Mouse (Mus musculus) activated CD4-positive, CD25-positive, alpha-beta regulatory T cell, adult 4 months (primary cell): ENCODE results near the gene Utp15. TPM values are rescaled to one million over a fixed set of nuclear protein-coding genes. Genes with fewer than 3 reads are reported as not detected.
A peak's percentile ranks its signal among the peaks of the same experiment; 100 is the strongest.

Source experiments
- ATAC-seq: one replicate; pipeline ENCODE4 v1.8.0; 2017
- polyA plus RNA-seq, 2 experiments: library from polyadenylated mRNA; unstranded; fragments of 100-300 nt; shearing (Covaris generic); gene quantifications; one replicate each; pipeline ENCODE4 v1.2.1; 2017

Utp15 gene
- 10 to 100 TPM; 23.8 to 26.9 TPM for polyA plus RNA-seq

GRCm38 (mm10) chr13:98262636-98263457 lies at the start of gene Utp15, which contains the start of gene Ankra2:
Gene Utp15 (minus strand): TSS chr13:98263041.
Gene Ankra2 (plus strand): TSS chr13:98263074.
- peak; percentile 94 for ATAC-seq

DNA sequence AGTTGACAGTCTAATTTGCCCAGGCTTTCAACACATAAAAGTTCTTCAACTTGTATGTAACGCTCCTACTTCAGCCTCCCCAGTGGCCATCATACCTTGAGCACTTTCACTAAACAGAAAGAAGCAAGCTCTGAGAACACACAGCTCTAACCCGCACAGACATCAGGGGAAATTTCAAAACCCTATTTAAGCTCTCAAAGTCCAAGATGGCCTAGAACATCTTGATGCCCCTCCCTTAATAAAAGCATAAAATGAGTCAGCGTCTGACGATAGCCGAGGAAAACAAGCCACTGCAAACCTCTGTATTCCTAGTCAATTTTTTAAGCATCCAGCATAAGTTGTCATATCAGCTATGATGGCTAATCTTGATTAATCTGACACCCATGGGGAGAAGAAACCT lies 48.8 kb upstream of the Utp15 start:
- no peak for ATAC-seq

GRCm38 (mm10) chr13:98308724-98309123 lies 45.9 kb upstream of the Utp15 start:
- ATAC-seq: no peak

DNA sequence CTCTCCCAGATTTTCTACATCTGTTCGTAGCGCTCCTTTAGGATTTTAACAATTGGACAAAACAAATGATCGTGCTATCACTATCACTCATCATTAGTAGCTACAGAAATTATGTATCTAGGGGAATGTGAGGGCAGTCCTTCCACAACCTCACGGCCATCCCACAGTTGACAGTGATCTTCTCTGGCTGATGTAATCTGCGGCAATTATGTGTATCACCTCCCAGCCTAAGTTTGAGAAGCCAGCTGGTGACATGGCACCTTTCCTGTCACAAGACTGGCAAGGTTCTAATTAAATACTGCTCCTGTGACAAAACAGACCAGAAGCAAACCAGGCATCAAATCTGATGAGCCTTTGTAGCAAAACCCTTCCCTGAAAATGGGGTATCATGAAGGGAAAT lies 45.2 kb upstream of the Utp15 start:
- no peak for ATAC-seq

DNA sequence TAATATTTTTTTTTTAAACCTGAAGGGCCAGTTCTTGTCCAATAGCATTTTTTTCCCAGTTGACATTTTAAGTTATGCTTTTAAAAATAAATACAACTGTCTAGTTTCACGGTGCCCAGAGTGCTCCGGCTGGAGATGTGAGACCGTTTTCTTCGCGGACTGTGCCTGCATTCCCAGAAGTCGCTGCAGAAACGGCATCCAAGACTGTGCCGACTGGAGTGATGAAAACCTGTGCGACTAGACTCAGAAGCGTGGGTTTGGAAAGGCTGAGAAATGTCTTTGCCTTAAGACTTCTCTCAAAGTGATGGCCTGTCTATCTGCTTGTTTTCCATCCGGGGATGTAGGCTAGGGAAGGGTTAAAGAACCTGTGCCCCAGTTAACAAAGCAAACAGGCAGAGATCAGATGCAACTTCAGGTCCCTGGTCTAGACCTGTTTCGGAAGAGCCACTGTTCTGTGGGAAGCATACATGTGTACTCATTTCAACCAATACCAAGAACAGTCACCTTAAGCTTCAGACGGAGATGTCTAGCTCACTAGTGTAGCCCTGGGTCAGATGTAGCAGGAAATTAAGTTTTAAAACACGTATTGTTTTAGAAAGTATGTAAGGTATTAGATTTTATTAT lies 44.1 kb upstream of the Utp15 start:
- no peak for ATAC-seq

- no peak for ATAC-seq
These were observed 43.6 kb upstream of the Utp15 start for GRCm38 (mm10) chr13:98306393-98306792.

DNA sequence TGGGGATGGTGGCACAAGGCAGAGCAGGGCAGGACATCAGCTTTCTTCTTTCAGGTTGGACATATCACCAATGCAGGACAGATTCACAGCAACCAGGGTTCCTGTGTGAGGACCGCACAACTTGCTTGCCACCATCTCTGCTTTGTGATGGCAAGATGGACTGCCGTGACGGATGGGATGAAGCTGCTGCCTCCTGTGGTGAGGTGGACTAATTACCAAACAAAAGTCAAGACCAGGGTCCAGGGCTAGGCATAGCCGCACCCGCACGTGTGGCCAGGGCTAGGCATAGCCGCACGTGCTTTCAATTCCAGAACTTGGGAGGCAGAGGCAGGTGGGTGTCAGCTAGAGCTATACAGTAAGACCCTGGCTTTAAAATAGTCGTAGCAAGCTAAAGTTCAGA lies 42.4 kb upstream of the Utp15 start:
- ATAC-seq: no peak

DNA sequence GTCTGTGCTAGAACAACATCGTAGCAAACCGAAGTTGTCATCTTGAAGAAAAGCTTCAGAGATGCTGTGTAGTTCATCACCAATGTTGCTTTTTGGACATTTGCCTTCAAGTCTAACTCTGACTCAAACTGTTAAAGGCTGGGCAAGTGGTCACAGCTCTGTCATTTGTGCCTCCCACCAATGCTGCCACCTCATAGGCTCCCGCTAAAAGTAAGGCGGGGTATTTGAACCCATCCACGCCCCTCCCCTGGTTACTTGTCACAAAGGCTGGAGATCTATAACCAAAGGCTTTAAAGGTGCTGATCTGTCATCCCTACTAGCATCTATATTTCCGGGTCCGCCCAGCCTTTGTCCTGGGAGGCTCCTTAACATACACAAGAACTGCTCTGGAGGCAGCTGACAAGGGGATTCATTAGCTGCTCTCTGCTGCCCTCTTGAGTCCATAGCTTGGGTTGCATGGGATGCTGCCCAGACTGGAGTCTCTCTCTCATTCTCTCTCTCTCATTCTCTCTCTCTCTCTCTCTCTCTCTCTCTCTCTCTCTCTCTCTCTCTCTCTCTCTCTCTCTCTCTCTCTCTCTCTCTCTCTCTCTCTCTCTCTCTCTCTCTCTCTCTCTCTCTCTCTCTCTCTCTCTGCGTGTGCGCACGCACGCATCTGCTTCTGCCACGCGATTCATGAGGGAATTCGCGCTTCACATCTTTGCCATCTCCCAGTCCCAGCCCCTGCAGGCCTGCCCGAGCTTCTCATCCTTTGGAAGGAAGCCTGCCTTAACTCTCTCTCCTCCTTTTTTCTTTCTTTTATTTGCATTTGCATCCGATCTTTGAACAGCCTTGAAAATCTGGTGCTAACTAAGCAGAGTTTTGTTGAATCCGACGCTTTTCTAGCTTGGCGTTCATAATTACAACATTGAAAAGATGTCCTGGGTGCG lies 36.3 kb upstream of the Utp15 start:
- ATAC-seq: peak; percentile 82

GRCm38 (mm10) chr13:98297883-98298482 lies 35.1 kb upstream of the Utp15 start:
- no peak for ATAC-seq

DNA sequence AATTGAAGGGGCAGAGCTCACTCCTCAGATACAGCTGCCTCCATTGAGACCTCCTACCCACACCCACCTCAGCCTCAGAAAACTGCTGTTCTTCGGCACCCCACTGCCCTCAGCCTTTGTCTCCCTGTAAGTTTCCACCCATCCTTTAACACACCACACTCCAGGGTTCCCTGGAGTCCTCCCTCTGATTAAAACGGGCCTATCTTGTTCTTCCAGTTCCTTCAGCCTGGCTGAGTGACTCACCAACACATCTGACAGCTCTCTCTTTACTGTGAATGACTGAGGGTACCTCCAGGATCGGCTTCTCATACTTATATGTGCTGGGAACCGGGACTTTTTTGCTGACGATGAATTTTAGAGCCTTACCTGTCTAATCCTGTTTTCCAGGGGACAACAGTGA lies 33.2 kb upstream of the Utp15 start:
- no peak for ATAC-seq

GRCm38 (mm10) chr13:98291712-98292111 lies 28.9 kb upstream of the Utp15 start:
- ATAC-seq: no peak

DNA sequence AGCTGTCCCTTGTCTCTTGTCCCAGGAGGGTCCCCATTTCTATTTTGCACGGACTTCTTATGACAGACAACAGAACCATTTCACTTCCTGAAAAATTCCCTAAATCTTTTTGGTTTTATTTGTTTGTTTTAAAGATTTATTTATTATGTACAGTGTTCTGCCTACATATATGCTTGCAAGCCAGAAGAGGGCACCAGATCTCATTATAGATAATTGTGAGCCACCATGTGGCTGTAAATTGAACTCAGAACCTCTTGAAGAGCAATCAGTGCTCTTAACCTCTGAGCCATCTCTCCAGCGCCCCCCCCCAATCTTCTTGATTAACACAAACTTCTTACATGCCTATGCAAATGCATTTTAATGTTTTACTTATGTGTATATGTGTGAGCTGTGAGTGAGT lies 27.9 kb upstream of the Utp15 start:
- ATAC-seq: no peak

DNA sequence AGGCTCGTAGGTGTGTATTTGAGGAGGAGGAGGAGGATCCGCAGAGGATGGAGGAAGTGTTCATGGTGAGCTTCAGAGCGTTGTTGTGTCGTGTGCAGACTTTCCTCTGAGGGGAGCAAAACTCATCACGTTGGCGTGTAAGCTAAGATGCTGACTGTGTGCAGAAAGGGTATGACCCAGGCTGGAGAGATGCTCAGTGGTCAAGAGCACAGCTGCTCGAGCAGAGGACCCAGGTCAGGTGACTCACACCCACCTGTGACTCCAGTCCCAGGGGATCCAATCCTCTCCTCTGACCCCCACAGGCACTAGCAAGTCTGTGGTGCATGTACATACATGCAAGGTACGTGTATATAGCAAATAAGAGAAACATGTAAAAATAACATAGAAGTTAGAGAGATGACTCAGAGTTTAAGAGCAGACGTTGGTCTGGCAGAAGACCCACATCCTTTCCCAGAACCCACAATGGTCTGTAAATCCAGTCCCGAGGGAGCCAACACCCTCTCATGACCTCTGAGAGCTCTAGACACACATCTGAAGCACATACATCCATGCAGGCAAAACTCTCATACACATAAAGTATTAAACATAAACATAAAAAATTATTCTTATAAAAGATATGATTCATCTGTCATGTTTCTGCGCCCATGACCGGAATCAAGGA lies 18.3 kb upstream of the Utp15 start:
- ATAC-seq: no peak

GRCm38 (mm10) chr13:98279686-98280085 lies 16.8 kb upstream of the Utp15 start, which contains the start of gene Gm21976:
Gene Gm21976 (plus strand): TSS chr13:98279887.
- no peak for ATAC-seq

DNA sequence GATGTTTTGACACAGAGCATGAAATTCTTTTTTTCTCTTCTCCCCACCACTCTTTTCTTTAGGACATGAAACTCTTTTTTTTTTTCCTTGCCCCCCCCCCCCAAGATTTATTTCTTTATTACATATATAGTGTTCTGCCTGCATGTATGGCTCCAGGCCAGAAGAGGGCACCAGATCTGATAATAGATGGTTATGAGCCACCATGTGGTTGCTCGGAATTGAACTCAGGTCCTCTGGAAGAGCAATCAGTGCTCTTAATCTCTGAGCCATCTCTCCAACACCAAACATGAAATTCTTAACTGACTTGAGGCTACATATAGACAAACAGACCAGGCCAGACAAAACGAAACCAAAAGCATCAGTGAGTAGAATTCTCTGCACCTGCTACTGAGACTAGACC lies 14.7 kb upstream of the Utp15 start:
- ATAC-seq: no peak

DNA sequence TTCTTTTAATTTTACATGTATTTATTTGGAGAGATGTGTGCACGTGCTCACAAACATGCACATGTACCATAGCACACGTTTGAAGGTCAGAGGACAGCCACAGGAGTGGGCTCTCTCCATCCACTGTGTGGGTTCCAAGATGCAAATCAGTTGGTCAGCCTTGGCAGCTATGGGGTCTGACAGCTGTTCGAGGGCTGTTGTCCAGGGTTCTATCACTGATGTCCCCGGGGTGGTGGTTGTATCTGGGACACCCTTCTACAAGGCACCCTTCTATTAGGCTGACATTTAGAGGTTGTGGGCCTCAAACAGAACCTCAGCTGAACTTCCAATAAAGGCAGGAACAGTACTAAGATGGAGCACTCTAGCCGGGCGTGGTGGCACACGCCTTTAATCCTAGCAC lies 13.4 kb upstream of the Utp15 start:
- ATAC-seq: no peak

- no peak for ATAC-seq
These were observed 12.8 kb upstream of the Utp15 start for GRCm38 (mm10) chr13:98275646-98276045.

DNA sequence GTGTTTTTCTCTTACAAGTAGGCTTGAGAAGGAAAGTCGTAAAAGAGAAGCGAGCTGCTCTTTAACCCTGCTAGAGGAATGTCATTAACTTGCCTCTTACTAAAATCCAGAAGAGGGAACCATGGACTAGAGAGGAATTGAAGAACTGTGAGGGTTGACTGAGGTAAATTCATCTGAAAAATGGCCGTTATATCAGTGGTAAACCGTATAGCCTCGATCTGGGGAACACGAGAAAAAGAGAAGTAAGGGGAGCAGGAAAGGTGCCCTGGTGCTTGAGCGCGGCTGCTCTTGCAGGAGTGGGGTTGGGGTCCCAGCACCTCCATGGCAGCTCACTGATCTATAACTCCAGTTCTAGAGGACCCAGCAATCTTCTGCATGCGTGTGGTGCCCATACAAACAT lies 11.2 kb upstream of the Utp15 start:
- ATAC-seq: no peak

DNA sequence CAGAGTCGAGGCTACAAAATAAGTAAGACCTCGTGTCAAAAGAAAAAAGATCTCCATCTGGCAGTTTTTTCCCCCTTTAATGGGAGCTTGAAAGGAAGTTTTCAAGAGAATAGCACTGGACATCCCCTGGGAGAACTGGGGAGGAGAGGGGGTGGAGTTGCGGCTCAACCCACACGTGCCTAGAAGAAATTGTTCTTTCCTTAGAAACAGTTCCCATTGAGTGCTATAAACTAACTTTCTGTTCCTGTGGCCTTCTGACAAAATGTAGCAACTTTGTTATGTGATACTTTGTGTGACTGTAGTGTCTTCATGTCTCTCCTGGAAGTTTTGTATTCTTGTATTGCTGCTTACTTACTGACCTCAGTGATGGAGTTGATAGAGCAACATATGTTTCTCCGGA lies 1.3 kb upstream of the Utp15 start:
- no peak for ATAC-seq

DNA sequence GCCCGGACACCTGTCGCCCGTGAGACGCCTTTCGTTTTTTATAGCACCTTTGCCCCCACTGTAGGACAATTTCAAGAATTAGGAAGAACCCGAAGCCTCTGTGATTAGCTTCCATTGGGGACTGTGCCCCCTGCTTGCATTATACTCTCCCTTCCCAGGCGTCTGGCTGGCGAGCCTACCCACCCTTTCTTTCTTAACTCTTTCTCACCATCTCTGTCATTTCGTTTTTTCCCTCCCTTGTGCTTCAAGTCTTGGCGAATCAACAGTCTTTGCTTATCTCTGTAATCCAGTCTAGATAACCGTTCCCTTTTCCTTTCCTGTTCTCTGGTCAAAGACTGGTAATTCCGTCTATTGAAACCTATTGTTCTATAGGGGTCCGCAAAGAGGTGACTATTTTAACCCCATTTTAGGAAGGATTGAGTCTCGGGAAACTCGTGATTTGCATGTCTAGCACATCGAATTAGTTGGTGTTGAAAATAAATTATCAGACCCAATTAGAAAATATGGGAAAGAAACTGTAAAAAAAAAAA lies 682 bp upstream of the Utp15 start:
- ATAC-seq: no peak

- ATAC-seq: no peak
These were observed 7.9 kb downstream of the Utp15 start for GRCm38 (mm10) chr13:98254921-98255320.

- no peak for ATAC-seq
These were observed 13.2 kb downstream of the Utp15 start for GRCm38 (mm10) chr13:98249594-98249993.
